In genomic region chr5:147825375-147825969, GRCm38 (mm10) we compare ENCODE assay signal across 7 mouse cellular contexts. TPM values are rescaled to one million over a fixed set of nuclear protein-coding genes. Genes with fewer than 3 reads are reported as not detected.
DNase-seq lines count a peak whose midpoint lies in the region; ATAC-seq and TF ChIP-seq lines count a peak whose summit lies in the region.

No protein-coding gene starts in this region.

- dilution Hi-C loops in CH12.LX (cut with MboI; ENCODE audit: extremely low pct_ligation_motif_present, extremely low pct_unique_long_range_greater_than_20kb, low sequenced_read_pairs) = no loop called here

- H3K9me3 ChIP-seq in CH12.LX (replicated peaks; ENCODE audit: low read length) = peaks cover 2% of the 10 kb centered on the region
- H3K9me3 ChIP-seq in hindbrain, embryonic 14.5 days (ENCODE audit: control insufficient read depth, low read length) = no peaks in the 10 kb centered on the region
- no peaks in the 10 kb centered on the region for H3K9me3 ChIP-seq in liver, embryonic 16.5 days (replicated peaks; ENCODE audit: control insufficient read depth, low read length)

- no peaks in the 10 kb centered on the region for H3K79me2 ChIP-seq in CH12.LX (replicated peaks; ENCODE audit: control insufficient read depth, extremely low read depth, insufficient read depth, poor library complexity, severe bottlenecking)

- no peak for TF ChIP-seq EP300 in CH12.LX (IDR thresholded peaks at IDR 0.05; ENCODE audit: low read length)

- TF ChIP-seq POLR2A in CH12.LX (IDR thresholded peaks at IDR 0.05; ENCODE audit: low read depth, low read length) = no peak

- in situ Hi-C loops in CH12.LX (cut with MboI; ENCODE audit: low pct_ligation_motif_present, low pct_unique_long_range_greater_than_20kb, low sequenced_read_pairs) = no loop called here

- ATAC-seq in hindbrain, embryonic 14.5 days (ENCODE audit: low FRiP score) = no peak
- ATAC-seq in liver, embryonic 16.5 days (ENCODE audit: low read depth) = peak; percentile 21; the same call in 1 of the 2 replicates

- no peak overlapping the region for H3K4me3 ChIP-seq in CH12.LX (replicated peaks in 1 of 3; ENCODE audit: low read depth in 2 of 3, low read length in 2 of 3, poor library complexity in 1 of 3)
- H3K4me3 ChIP-seq in hindbrain, embryonic 14.5 days (replicated peaks; ENCODE audit: low read length) = no peak overlapping the region
- no peak overlapping the region for H3K4me3 ChIP-seq in liver, embryonic 16.5 days (ENCODE audit: low read depth, low read length)

- WGBS in hindbrain, embryonic 14.5 days = 60% methylated on average over 22 of the region's 22 CpGs
- 12% methylated on average over 22 of the region's 22 CpGs for WGBS in liver, embryonic 16.5 days (ENCODE audit: insufficient replicate concordance)

- peaks cover 0 to 7% of the 10 kb centered on the region in 2 experiments; a peak in 2 of 4 replicates for H3K4me1 ChIP-seq in CH12.LX (ENCODE audit: control insufficient read depth in 1 of 2, insufficient read depth in 2 of 2)
- H3K4me1 ChIP-seq in hindbrain, embryonic 14.5 days (replicated peaks; ENCODE audit: control insufficient read depth, insufficient read depth, low read length) = no peaks in the 10 kb centered on the region
- no peaks in the 10 kb centered on the region for H3K4me1 ChIP-seq in liver, embryonic 16.5 days (ENCODE audit: control insufficient read depth, low read depth, low read length)

- TF ChIP-seq CTCF in CH12.LX (conservative IDR thresholded peaks at IDR 0.05 in 1 of 2, IDR thresholded peaks at IDR 0.05 in 1 of 2; ENCODE audit: low read depth in 2 of 2, low read length in 2 of 2) = no peak

- H3K36me3 ChIP-seq in CH12.LX (replicated peaks in 1 of 2; ENCODE audit: control insufficient read depth in 1 of 2, insufficient read depth in 1 of 2, low read length in 1 of 2) = no peaks in the 10 kb centered on the region
- H3K36me3 ChIP-seq in hindbrain, embryonic 14.5 days (replicated peaks; ENCODE audit: control insufficient read depth, insufficient read depth) = no peaks in the 10 kb centered on the region
- no peaks in the 10 kb centered on the region for H3K36me3 ChIP-seq in liver, embryonic 16.5 days (ENCODE audit: control insufficient read depth, insufficient read depth)

- H3K9ac ChIP-seq in CH12.LX (ENCODE audit: insufficient read depth, low read depth) = no peak overlapping the region
- H3K9ac ChIP-seq in hindbrain, embryonic 14.5 days = no peak overlapping the region
- H3K9ac ChIP-seq in liver, embryonic 16.5 days (ENCODE audit: low read depth, low read length) = no peak overlapping the region

- H3K27ac ChIP-seq in CH12.LX (ENCODE audit: insufficient read depth, low read depth) = no peak overlapping the region
- H3K27ac ChIP-seq in hindbrain, embryonic 14.5 days = no peak overlapping the region
- no peak overlapping the region for H3K27ac ChIP-seq in liver, embryonic 16.5 days (ENCODE audit: low read length)

- TF ChIP-seq RAD21 in CH12.LX (IDR thresholded peaks at IDR 0.05; ENCODE audit: low read depth, low read length) = no peak

- H3K4me2 ChIP-seq in CH12.LX (ENCODE audit: insufficient read depth, low read depth, poor library complexity, severe bottlenecking) = no peak overlapping the region
- peak overlapping the region; percentile 26 for H3K4me2 ChIP-seq in hindbrain, embryonic 14.5 days (replicated peaks)
- no peak overlapping the region for H3K4me2 ChIP-seq in liver, embryonic 16.5 days (ENCODE audit: low read depth, low read length)

- no peaks in the 10 kb centered on the region for H3K27me3 ChIP-seq in CH12.LX (replicated peaks)
- H3K27me3 ChIP-seq in hindbrain, embryonic 14.5 days (ENCODE audit: control insufficient read depth, insufficient read depth, low read length) = no peaks in the 10 kb centered on the region
- H3K27me3 ChIP-seq in liver, embryonic 16.5 days (ENCODE audit: control insufficient read depth, insufficient read depth, low read depth, low read length) = no peaks in the 10 kb centered on the region

- DNase-seq in CH12.LX (ENCODE audit: extremely low read depth) (no peak), MN1 (ENCODE audit: low spot score) (peak; percentile 46)
- DNase-seq in hindbrain, embryonic 14.5 days (ENCODE audit: low spot score) = no peak
- no peak for DNase-seq in cerebellum, postnatal 10 days
- DNase-seq in B cell, adult 2 months = no peak
- no peak for DNase-seq in layer of hippocampus, adult 9-11 months

TF ChIP-seq in CH12.LX, 34 proteins besides CTCF, POLR2A, EP300 and RAD21:
- TF ChIP-seq MAX (IDR thresholded peaks at IDR 0.05; ENCODE audit: low read length) (0 out of 2 replicates have a peak, but pooled peaks have one; percentile 29), ZC3H11A (IDR thresholded peaks at IDR 0.05; ENCODE audit: low read depth, low read length) (no peak)

RNA-seq across cellular contexts. Expression of gene Pomp, which starts 34.8 kb away (rescaled TPM):
- total RNA-seq in CH12.LX (2012; rRNA removed) (164 and 227 TPM in 2 replicates), CH12.LX (2014; rRNA removed) (615 and 618 TPM in 2 replicates)
- 238 and 303 TPM in 2 replicates for polyA plus RNA-seq in CH12.LX (2012; ENCODE audit: insufficient read length, low read depth)
- 502 and 544 TPM in 2 replicates for polyA plus RNA-seq in hindbrain, embryonic 14.5 days (2014; fragmentation: Nextera tagmentation; extraction: Ambion mirVana)
- polyA plus RNA-seq in liver, embryonic 16.5 days (2015; fragmentation: Nextera tagmentation; extraction: Ambion mirVana) = 172 and 202 TPM in 2 replicates
